Mouse (Mus musculus): ENCODE data around the gene Gm33543.

The Gm33543 gene

GRCm38 (mm10) chr10:95836530-95837264, 6.0 kb downstream of the Gm33543 start:
- in situ Hi-C loops (cut with MboI, MseI): no loop called here

GRCm38 (mm10) chr10:95830891-95831290, 11.8 kb downstream of the Gm33543 start:
- in situ Hi-C loops (cut with MboI, MseI): no loop called here

- in situ Hi-C loops (cut with MboI, MseI): no loop called here
Observed at GRCm38 (mm10) chr10:95829471-95829870, 13.3 kb downstream of the Gm33543 start.

GRCm38 (mm10) chr10:95828374-95828773, 14.4 kb downstream of the Gm33543 start:
- in situ Hi-C loops (cut with MboI, MseI): no loop called here

- in situ Hi-C loops (cut with MboI, MseI): no loop called here
Observed at GRCm38 (mm10) chr10:95825651-95826050, 17.1 kb downstream of the Gm33543 start.

- in situ Hi-C loops (cut with MboI, MseI): no loop called here
Observed at GRCm38 (mm10) chr10:95818506-95818905, 24.2 kb downstream of the Gm33543 start.

- in situ Hi-C loops (cut with MboI, MseI): no loop called here
Observed at GRCm38 (mm10) chr10:95817419-95818161, 25.1 kb downstream of the Gm33543 start.

GRCm38 (mm10) chr10:95814351-95814750, 28.4 kb downstream of the Gm33543 start:
- in situ Hi-C loops (cut with MboI, MseI): no loop called here

GRCm38 (mm10) chr10:95811869-95812268, 30.9 kb downstream of the Gm33543 start:
- in situ Hi-C loops (cut with MboI, MseI): no loop called here

GRCm38 (mm10) chr10:95801443-95801811, 41.3 kb downstream of the Gm33543 start:
- in situ Hi-C loops (cut with MboI, MseI): no loop called here

- in situ Hi-C loops (cut with MboI, MseI): no loop called here
Observed at GRCm38 (mm10) chr10:95800693-95801442, 41.9 kb downstream of the Gm33543 start.

- in situ Hi-C loops (cut with MboI, MseI): no loop called here
Observed at GRCm38 (mm10) chr10:95797645-95798395, 44.9 kb downstream of the Gm33543 start.

- in situ Hi-C loops (cut with MboI, MseI): no loop called here
Observed at GRCm38 (mm10) chr10:95795500-95795899, 47.2 kb downstream of the Gm33543 start.

GRCm38 (mm10) chr10:95794706-95795105, 48.0 kb downstream of the Gm33543 start:
- in situ Hi-C loops (cut with MboI, MseI): no loop called here

- in situ Hi-C loops (cut with MboI, MseI): no loop called here
Observed at GRCm38 (mm10) chr10:95791427-95791804, 51.3 kb downstream of the Gm33543 start.

GRCm38 (mm10) chr10:95790771-95791426, 51.8 kb downstream of the Gm33543 start:
- in situ Hi-C loops (cut with MboI, MseI): no loop called here

- in situ Hi-C loops (cut with MboI, MseI): loop anchor here (10.0 kb wide), 1 partner anchor 1052 kb away; no protein-coding TSS in a partner anchor
Observed at GRCm38 (mm10) chr10:95787176-95787575, 55.6 kb downstream of the Gm33543 start.

- in situ Hi-C loops (cut with MboI, MseI): loop anchor here (10.0 kb wide), 1 partner anchor 1050 kb away; no protein-coding TSS in a partner anchor
Observed at GRCm38 (mm10) chr10:95784837-95785236, 57.9 kb downstream of the Gm33543 start.

GRCm38 (mm10) chr10:95780881-95781600, 61.7 kb downstream of the Gm33543 start:
- in situ Hi-C loops (cut with MboI, MseI): loop anchor here (10.0 kb wide), 1 partner anchor 1046 kb away; no protein-coding TSS in a partner anchor

GRCm38 (mm10) chr10:95779801-95780385, 62.8 kb downstream of the Gm33543 start:
- in situ Hi-C loops (cut with MboI, MseI): loop anchor here (10.0 kb wide), 1 partner anchor 1045 kb away; no protein-coding TSS in a partner anchor
